Mouse (Mus musculus) midbrain, postnatal 0 days (tissue): ENCODE data around the gene Prkag2. TPM values are rescaled to one million over a fixed set of nuclear protein-coding genes. Genes with fewer than 3 reads are reported as not detected.
A peak's percentile ranks its signal among the peaks of the same experiment; 100 is the strongest.

ENCODE experiments used
- ATAC-seq: fragments of 200-750 bp; cut with Nextera tagmentation; 2 replicates; pipeline ENCODE4 v1.8.0; 2017; ENCODE audit warnings: moderate number of reproducible peaks, mild to moderate bottlenecking, moderate TSS enrichment, moderate library complexity; ENCODE audit not compliant: low FRiP score
- DNase-seq: peaks from one replicate; pipeline ENCODE4 v3.0.0-alpha.2; 2015; ENCODE audit warnings: low spot score
- H3K27ac ChIP-seq: fragments of 300-500 bp; sonication (generic); 2 replicates; pipeline ENCODE4 v1.5.1; 2014; ENCODE audit warnings: low read depth, mild to moderate bottlenecking, low read length, mixed read lengths
- H3K27me3 ChIP-seq: fragments of 300-500 bp; sonication (generic); 2 replicates; pipeline ENCODE4 v1.6.1; 2014; ENCODE audit warnings: low read length, control low read depth, mixed read lengths; ENCODE audit not compliant: insufficient read depth
- H3K36me3 ChIP-seq: fragments of 300-500 bp; sonication (generic); 2 replicates; pipeline ENCODE4 v1.6.1; 2014; ENCODE audit warnings: low read length, control low read depth, mixed read lengths; ENCODE audit not compliant: insufficient read depth
- H3K4me1 ChIP-seq: fragments of 300-500 bp; sonication (generic); 2 replicates; pipeline ENCODE4 v1.6.1; 2014; ENCODE audit warnings: mild to moderate bottlenecking, control low read depth, antibody characterized with exemption, low read length, mixed read lengths; ENCODE audit not compliant: insufficient read depth
- H3K4me2 ChIP-seq: fragments of 300-500 bp; sonication (generic); 2 replicates; pipeline ENCODE4 v1.6.1; 2014; ENCODE audit warnings: low read depth, mild to moderate bottlenecking, low read length, mixed read lengths; ENCODE audit not compliant: poor library complexity, severe bottlenecking
- H3K4me3 ChIP-seq: fragments of 300-500 bp; sonication (generic); 2 replicates; pipeline ENCODE4 v1.5.1; 2014; ENCODE audit warnings: low read depth, mild to moderate bottlenecking, low read length, moderate library complexity
- H3K9ac ChIP-seq: fragments of 300-500 bp; sonication (generic); replicated peaks from 2 replicates; pipeline ENCODE4 v1.6.1; 2014; ENCODE audit warnings: mild to moderate bottlenecking, low read length, moderate library complexity, mixed read lengths; ENCODE audit not compliant: poor library complexity, severe bottlenecking
- H3K9me3 ChIP-seq: fragments of 300-500 bp; sonication (generic); 2 replicates; pipeline ENCODE4 v1.6.1; 2016; ENCODE audit warnings: low read length, control low read depth
- CTCF ChIP-seq: IDR thresholded peaks from 2 replicates; pipeline ENCODE4 v1.5.1; 2016; ENCODE audit warnings: antibody characterized with exemption, mild to moderate bottlenecking
- WGBS: fragments of 180-500 bp; shearing (Covaris S2); extraction: QIAGEN DNeasy Blood & Tissue Kit; methylation state at CpG from one replicate; pipeline ENCODE4 v1.1.7; 2014; 5-methylcytosine and 5-hydroxymethylcytosine counted together
- polyA plus RNA-seq: library from polyadenylated mRNA; unstranded; fragments of >200 nt; fragmentation: Nextera tagmentation; extraction: Ambion mirVana; gene quantifications from 2 replicates; pipeline ENCODE4 v1.2.1, GENCODE M21; 2015
- total RNA-seq: library from RNA; depleted of rRNA; stranded (reverse); fragments of >200 nt; gene quantifications from 2 replicates; pipeline ENCODE4 v1.2.3, GENCODE M21; 2014

The Prkag2 gene
- total and polyA plus RNA-seq, 2 experiments from 2014 or later = 51.6 to 103 TPM

DNA sequence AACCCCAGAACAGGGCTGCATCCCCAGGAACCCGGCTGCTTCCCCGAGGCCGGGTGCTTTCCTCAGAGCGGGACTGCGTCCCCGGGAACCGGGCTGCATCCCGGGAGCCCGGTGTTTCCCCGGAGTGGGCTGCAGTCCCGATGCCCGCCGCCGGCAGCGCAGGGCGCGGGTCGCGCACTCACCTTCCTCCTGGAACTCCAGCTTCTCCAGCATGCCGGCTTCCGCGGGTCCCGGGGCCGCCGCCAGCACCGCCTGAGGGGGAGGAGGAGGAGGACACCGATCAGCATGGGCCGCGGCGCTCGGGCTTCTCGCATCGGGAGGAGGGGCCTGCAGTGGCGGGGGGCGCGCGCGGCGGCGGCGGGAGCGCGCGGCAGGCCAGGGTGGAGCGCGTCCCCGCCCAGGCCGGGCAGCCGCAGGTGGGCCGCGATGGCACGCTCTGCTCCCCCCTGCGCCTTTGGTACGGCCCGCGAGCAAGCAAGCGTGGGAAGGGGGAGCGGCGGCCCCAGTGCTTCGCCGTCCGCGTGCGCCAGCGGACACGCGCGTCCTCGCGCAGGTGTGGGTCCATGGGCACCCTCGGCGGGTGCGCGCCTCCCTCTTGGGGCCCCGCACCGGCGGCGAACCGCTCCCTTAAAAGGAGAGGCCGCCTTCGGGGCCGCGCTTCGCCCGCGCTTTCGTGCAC, 192.2 kb downstream of the Prkag2 start:
- TF ChIP-seq CTCF = peak; percentile 58
- Histone ChIP-seq H3K9ac (peak overlapping the region; percentile 90), H3K27ac (peak overlapping the region; percentile 93), H3K4me1 (peaks cover 5% of the 10 kb centered on the region; the same call in 1 of the 2 replicates), H3K27me3 (no peaks in the 10 kb centered on the region), H3K36me3 (no peaks in the 10 kb centered on the region), H3K4me3 (peak overlapping the region; percentile 87), H3K4me2 (peak overlapping the region; percentile 72), H3K9me3 (no peaks in the 10 kb centered on the region)
- WGBS = 0% methylated on average over 26 of the region's 87 CpGs
- ATAC-seq = peak; percentile 94
- peak; percentile 91 for DNase-seq

DNA sequence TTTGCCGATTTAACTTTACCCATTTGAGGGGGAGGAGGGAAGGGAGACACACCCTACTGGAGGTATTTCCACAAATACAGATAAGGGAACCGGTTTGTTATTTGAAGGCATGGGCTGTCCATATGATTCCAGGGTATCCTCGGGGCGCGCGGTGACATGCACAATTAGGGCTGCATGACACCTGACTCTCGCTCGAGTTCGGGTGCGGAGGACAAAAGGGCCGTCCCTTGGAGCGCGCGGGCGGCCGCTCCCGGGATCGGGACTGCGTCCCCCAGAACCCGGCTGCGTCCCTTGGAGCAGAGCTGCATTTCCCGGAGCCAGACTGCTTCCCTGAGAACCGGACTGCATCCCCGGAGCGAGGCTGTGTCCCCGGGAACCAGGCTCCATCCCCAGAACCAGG, 192.7 kb downstream of the Prkag2 start:
- DNase-seq (peak; percentile 34), ATAC-seq (peak; percentile 25)
- WGBS = under 1% methylated on average over 26 of the region's 26 CpGs
- Histone ChIP-seq H3K9ac (peak overlapping the region; percentile 90), H3K27me3 (no peaks in the 10 kb centered on the region), H3K4me3 (peak overlapping the region; percentile 87), H3K36me3 (no peaks in the 10 kb centered on the region), H3K9me3 (no peaks in the 10 kb centered on the region), H3K4me2 (peak overlapping the region; percentile 72), H3K27ac (peak overlapping the region; percentile 93), H3K4me1 (peaks cover 5% of the 10 kb centered on the region; the same call in 1 of the 2 replicates)
- no peak for TF ChIP-seq CTCF

DNA sequence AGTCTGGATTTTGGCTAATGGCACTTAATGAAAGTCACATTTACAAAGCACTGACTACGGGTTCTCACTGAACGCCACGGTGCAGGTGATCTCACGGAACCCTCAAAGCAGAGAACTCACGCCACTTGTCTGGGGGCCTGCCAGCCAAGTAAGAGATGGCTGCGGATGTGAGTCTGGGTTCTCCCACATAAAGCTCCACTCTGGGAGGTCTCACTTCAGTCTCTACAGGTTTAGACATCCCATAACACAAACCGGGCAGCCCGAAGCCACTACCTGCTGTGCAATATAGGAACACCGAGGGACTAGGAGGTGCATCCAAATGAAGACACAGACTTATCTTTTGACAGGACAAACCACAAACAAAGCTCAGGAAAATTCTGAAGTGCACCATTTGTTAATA, 193.6 kb downstream of the Prkag2 start:
- Histone ChIP-seq H3K36me3 (no peaks in the 10 kb centered on the region), H3K27ac (no peak overlapping the region), H3K4me3 (peak overlapping the region; percentile 87), H3K4me1 (peaks cover 5% of the 10 kb centered on the region; the same call in 1 of the 2 replicates), H3K27me3 (no peaks in the 10 kb centered on the region), H3K9ac (peak overlapping the region; percentile 90), H3K4me2 (peak overlapping the region; percentile 72), H3K9me3 (no peaks in the 10 kb centered on the region)
- ATAC-seq (no peak), DNase-seq (no peak)
- WGBS = 35% methylated on average over 9 of the region's 9 CpGs
- TF ChIP-seq CTCF = no peak

DNA sequence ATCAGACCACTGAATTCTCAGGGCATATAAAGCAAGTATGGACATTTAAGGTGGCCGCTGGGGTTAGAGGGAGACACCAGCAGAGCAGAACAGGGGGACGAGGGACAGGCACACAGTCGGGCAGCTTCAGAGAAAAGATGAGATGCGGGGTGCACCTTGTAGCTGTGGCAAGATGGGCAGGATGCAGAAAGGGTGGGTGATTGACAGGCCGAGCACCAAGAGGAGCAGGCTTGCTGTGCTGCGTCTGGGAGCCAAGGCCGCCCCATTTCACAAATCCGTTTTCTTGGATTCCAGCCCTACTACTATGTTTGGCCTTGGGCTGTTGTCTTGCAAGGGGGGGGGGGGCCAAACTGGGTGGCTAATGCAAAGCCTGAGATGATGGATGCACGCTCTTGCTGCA, 195.5 kb downstream of the Prkag2 start:
- DNase-seq = peak; percentile 36

DNA sequence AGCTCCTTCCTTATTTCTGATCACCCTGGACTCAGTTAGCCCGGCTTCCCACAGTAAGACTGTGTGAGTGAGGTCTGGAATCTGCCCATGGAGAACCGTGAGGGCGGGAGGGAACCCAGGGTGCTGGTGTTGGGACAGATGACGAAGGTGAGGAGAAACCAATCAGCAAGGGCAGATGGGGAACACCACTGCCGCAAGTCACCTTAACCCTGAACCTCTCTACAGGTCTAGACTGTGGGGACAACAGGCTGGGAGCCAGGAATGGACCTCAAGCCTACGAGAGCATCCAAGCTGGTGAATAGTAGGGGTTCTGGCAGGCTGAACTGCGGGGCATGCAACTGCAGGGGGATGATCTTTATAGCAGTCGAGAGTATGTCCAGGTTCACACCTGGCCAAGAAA, 196.0 kb downstream of the Prkag2 start:
- no peak for TF ChIP-seq CTCF
- Histone ChIP-seq H3K27me3 (no peaks in the 10 kb centered on the region), H3K36me3 (0 out of 2 replicates have a peak, but pooled peaks cover 2% of the 10 kb centered on the region), H3K27ac (no peak overlapping the region), H3K4me2 (no peak overlapping the region), H3K9me3 (no peaks in the 10 kb centered on the region), H3K4me1 (peaks cover 5% of the 10 kb centered on the region; the same call in 1 of the 2 replicates), H3K9ac (no peak overlapping the region), H3K4me3 (no peak overlapping the region)
- DNase-seq (no peak), ATAC-seq (no peak)
- WGBS = 87% methylated on average over 8 of the region's 8 CpGs

More for the DNA sequence above, 195.5 kb downstream of the Prkag2 start:
- Histone ChIP-seq H3K36me3 (0 out of 2 replicates have a peak, but pooled peaks cover 2% of the 10 kb centered on the region), H3K4me3 (no peak overlapping the region), H3K4me2 (no peak overlapping the region), H3K27ac (no peak overlapping the region), H3K9me3 (no peaks in the 10 kb centered on the region), H3K4me1 (peaks cover 5% of the 10 kb centered on the region; the same call in 1 of the 2 replicates), H3K9ac (no peak overlapping the region), H3K27me3 (no peaks in the 10 kb centered on the region)
- no peak for TF ChIP-seq CTCF
- WGBS = 69% methylated on average over 9 of the region's 9 CpGs
- no peak for ATAC-seq

DNA sequence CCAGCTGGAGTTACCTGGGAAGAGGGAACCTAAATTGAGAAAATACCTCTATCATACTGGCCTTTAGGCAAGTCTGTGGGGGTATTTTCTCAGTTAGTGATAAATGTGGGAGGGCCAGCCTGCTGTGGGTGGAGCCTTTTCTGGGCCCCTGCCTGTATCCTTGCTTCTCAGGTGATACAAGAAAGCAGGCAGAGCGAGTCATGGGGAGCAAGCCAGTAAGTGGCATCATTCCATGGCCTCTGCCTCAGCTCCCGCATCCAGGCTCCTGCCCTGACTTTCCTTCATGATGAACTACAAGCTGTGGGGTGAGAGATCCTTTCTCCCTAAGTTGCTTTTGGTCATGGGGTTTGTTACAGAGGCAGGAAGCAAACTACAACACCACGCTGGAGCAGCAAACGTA, 196.4 kb downstream of the Prkag2 start:
- DNase-seq = no peak
- H3K27ac ChIP-seq = no peak overlapping the region
- H3K9ac ChIP-seq = no peak overlapping the region
- H3K4me1 ChIP-seq = peaks cover 5% of the 10 kb centered on the region; the same call in 1 of the 2 replicates
- H3K4me3 ChIP-seq = no peak overlapping the region
- 0 out of 2 replicates have a peak, but pooled peaks cover 2% of the 10 kb centered on the region for H3K36me3 ChIP-seq
- no peaks in the 10 kb centered on the region for H3K27me3 ChIP-seq
- ATAC-seq = no peak
- WGBS = 91% methylated on average over 4 of the region's 4 CpGs
- no peaks in the 10 kb centered on the region for H3K9me3 ChIP-seq
- no peak overlapping the region for H3K4me2 ChIP-seq
- no peak for TF ChIP-seq CTCF
